Mouse (Mus musculus): ENCODE measurements around the gene Olfr965.
"Not testable (repeated sequence)": the region's sequence is repeated elsewhere in the genome, so short reads cannot be mapped to it uniquely, and the experiment has no call there.

Gene Olfr965

DNA sequence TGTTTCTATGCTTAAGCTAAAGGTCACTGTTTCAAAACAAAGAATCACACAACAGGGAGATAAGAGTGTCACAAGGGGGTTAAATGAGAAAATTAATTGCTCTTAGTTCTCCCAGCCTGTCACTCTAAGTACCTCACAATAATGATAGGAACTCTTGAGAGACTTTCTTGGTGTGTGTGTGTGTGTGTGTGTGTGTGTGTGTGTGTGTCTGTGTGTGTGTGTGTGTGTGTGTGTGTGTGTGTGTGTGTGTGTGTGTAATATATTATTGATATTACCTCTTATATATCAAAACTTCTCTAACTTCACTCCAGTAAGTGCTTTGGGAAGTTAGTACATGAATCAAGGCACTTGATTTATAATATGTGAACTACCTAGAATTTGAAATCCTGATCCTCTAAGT is at the start of gene Olfr965:
Gene Olfr965, plus strand, starts transcription at position 301 of the 400 bp plus-strand sequence.
- in situ Hi-C loops (cut with MboI; ENCODE audit: low sequenced_read_pairs) = no loop called here

DNA sequence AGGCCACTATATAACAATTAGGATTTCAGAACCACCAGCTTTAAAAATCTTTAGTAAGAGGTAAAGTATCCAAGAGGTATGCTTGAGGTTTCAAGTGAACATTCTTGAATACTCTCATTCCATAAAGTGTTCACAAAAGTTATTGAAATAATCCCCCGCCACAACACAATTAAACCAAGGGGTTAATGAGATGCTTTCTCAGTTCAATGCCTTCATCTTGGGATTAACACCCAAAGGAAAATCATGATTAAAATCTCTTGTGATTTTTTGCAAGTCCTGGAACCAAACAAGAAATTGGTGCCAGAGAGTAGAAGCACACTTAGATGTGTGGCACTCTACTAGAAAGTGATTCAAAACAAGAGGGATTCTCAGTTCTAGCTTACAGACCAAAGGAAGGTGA is 44.2 kb upstream of the Olfr965 start, which contains the start of gene Olfr963:
Gene Olfr963, plus strand, starts transcription at position 301 of the 400 bp plus-strand sequence.
- in situ Hi-C loops (cut with MboI; ENCODE audit: low sequenced_read_pairs) = no loop called here

DNA sequence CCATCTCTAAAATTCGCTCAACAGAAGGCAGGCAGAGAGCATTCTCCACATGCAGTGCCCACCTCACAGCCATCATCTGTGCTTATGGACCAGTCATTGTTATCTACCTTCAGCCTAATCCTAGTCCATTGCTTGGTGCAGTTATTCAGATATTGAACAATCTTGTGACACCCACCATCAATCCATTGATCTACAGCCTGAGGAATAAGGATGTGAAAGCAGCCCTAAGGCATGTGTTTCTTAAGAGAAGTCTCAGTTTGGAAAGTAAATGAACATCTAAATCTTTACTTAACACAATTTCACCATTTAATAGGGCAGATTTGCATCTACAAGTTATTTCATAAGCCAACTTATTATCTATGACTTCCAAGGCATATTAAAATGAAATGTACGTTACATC is 41.4 kb upstream of the Olfr965 start:
- in situ Hi-C loops (cut with MboI; ENCODE audit: low sequenced_read_pairs) = no loop called here

DNA sequence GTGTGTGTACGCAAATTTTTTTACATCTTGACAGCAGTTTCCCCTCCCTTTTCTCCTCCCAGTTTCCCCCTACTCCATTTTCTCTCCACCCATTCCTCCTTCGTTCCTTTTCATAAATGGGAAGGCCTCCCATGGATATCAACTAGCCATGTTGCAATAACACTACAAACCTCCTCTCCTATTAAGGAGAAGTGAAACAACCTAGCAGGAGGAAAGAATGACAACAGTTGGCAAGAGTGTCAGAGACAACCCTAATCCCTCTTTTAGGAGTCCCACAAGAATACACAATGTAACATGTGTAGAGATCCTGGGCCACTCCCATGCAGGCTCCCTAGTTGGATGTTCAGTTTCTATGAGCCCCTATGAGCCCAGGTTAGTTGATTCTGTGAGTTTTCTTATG is 36.3 kb upstream of the Olfr965 start:
- in situ Hi-C loops (cut with MboI; ENCODE audit: low sequenced_read_pairs) = no loop called here

DNA sequence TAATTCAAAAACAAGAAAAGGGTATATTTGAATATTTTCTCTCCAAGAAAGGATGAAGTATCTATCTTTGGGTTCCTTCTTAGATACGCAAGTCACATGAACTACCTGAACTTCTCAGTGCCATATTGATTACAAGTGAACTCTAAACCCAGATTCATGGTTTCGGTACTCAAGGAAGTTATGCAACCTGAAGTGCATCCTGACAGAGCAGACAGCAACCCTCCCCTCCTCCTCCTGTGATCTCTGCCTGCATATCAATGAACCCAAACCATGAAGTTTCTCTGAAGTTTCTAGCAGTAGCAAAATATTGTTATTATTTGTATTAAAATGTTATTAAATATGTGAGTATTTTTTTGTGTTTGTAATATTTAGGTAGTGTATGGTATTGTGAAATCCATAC is 32.6 kb upstream of the Olfr965 start:
- in situ Hi-C loops (cut with MboI; ENCODE audit: low sequenced_read_pairs) = no loop called here

DNA sequence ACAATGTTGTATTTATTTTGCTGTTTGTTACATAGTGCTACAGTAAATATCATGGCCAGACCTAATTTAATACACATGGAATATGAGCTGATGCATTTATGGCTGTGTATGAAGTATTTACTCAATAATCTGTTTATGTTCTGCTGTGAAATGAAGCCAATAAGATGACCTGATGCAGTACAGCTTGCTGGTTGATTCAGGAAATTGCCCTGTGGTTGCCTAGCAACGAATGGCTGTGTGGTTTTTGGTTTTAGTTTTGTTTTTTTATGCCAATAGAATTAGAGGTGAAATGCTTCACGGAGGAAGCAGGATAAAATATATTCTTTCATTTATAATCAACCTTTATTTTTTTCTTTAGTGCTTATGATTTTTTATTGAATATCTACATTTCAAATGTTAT is 31.9 kb upstream of the Olfr965 start:
- in situ Hi-C loops (cut with MboI; ENCODE audit: low sequenced_read_pairs) = no loop called here

DNA sequence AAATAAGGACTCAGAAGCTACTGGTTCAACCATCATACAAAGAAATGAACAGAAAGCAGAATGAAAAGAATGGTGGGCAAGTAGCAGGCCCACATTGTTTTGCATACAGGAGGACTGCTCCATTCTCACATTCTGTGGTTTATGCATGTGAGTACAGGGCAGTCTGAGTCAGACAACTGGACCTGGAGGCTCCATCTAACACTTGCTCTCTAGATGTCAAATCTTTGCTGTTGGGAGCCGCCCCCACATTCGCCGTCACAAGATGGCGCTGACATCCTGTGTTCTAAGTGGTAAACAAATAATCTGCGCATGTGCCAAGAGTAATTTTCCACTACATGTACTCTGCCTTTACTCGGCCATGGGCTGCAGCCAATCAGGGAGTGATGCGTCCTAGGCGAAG is 10.0 kb upstream of the Olfr965 start:
- in situ Hi-C loops (cut with MboI; ENCODE audit: low sequenced_read_pairs) = not testable (repeated sequence)

DNA sequence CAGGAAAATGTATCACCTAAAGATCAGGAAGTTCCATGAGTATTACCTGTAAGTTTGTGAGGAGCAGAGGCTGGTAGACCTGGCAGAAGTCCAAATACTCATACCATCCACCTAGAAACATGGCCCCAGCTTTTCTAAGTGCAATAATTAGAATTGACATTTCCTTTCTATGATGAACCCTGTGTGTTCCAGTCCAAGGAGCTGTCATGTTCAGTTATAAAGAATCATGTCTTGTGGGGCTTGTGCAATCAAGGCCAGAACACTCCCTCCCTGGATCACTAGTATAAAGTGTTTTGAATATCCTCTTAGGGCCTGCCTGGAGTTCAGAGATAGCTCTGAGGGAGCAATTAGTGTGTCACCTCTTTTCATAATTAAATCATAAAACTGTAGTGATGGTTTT is 4.1 kb upstream of the Olfr965 start, which contains the start of gene Olfr149:
Gene Olfr149, minus strand, starts transcription at position 101 of the 400 bp plus-strand sequence.
- in situ Hi-C loops (cut with MboI; ENCODE audit: low sequenced_read_pairs) = no loop called here

DNA sequence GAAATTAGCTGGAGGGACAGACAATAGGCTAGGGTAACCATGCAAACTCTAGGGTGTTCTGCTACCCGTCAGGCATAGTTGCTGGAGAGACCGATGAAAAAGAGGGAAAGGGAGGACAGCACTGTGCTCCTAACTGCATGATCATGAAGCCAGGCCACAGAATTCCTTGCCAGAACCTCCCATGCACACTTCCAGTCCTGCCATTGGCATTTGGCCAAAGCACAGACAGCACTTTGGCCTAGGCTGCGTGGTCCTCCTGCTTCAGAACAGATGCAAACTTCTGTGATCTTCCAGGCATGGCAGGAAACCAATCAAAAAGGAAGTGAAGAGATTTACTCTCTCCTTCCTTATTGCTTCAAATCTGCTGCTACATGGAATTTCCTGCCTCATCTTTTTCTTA is 2.2 kb upstream of the Olfr965 start:
- in situ Hi-C loops (cut with MboI; ENCODE audit: low sequenced_read_pairs) = no loop called here

DNA sequence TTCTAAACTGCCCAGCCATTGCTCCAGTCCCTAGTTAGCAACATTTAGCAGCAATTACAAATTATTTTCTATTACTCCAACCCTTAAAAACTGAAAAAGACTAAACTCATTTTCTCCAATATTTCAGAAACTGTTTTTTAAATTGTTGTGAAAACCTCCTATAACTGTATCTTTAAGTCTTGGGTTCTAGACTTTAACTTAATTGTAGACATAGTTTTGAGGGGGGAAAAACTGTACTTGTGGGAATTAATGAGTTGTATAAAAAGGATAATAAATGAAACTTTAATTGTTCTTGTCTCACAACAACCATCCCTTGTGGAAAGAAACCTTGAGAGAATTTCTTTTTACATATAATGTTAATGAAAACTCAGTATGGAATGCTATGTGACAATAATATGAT is 19.5 kb downstream of the Olfr965 start, which contains the start of gene Olfr150:
Gene Olfr150, plus strand, starts transcription at position 301 of the 400 bp plus-strand sequence.
- in situ Hi-C loops (cut with MboI; ENCODE audit: low sequenced_read_pairs) = no loop called here

DNA sequence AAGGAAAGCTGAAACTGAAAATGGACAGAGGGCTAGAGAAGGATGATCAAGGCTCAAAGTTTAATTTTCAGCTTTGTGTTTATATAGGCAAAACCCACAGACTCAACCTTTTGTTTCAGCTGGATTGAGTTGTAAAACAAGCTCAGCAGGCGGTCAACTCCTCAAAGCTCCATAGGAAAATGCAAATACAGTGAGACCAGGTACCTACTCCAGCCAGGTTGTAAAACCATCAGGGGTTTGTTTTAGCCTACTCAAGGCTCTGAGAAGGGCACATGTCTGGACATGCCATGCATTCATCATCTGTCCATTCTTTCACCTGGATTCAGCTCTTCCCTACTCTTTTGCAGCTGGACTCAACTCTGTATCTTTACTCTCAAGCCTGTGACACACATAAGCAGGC is 29.6 kb downstream of the Olfr965 start:
- in situ Hi-C loops (cut with MboI; ENCODE audit: low sequenced_read_pairs) = no loop called here

DNA sequence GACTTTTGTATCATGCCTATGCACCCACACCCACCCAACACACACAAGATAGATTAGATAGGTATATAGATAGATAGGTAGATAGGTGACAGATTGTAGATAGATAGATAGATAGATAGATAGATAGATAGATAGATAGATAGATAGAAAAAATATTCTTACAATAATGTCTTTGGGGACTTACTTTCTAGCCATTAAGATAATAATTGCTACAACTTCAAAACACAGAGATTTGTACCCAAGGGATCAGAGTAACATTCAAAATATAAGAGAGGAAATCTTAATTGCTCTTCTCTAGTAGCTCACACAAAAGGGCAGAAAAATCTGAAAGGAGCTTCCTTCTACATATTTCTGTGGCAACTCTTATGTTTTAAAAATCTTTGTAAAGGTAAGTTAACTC is 34.8 kb downstream of the Olfr965 start, which contains the start of gene Olfr967:
Gene Olfr967, plus strand, starts transcription at position 301 of the 400 bp plus-strand sequence.
- in situ Hi-C loops (cut with MboI; ENCODE audit: low sequenced_read_pairs) = no loop called here

DNA sequence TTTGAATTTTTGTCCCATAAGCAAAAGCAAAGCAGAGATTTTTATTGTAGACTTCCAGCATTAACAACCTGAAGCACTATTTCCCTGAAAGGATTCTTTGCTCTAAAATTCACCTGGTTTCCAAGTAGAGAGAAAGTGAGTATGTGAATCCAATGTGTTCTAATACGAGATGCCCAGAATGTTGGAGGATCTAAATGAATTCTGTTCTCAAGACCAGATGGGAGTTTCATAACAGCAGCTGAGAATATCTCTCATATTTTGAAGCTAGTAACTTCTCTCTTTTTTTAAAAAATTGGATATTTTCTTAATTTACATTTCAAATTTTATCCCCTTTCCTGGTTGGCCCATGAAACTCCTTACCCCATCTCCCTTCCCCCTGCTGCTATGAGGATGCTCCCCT is 35.3 kb downstream of the Olfr965 start:
- in situ Hi-C loops (cut with MboI; ENCODE audit: low sequenced_read_pairs) = no loop called here

Data from CH12F3 (cell line).